In the genomic region with DNA sequence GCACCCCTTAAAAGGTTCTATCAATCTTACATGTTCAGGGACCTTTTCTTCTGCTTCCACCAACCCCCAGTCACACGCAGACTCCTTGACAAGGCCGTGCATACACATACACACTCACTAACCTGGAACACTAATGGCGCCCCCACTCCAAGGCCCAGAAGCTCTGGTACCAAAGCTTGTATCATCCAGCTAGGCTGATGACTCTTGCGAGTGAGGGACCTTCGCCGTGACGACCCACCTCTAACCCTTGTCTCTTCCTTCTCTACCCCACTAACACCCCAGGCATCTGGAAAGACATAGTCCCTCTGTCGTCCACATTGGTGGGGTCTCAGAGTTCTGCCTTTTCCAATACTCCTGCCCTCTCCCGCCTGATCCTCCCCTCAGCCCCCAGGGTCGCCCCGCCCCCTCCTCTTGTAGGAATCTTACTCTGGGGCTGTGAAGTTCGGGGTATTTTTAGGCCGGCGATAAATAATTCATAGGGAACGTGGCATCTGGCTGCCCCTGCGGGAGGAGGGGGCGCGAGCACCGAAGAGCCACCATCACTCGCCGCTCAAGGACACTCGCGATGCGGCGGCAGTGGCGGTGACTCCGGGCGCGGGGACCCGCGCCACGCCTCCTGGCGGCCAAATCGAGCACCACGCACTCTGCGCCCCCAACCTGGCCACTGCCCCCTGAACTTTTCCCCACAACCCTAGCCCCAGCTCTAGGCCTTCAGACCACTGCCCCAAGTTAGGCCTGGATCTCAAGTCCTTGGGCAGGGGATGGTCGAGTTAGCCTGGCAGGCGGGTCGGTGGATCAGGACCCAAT, we compare ENCODE assay signal across 8 mouse cellular contexts. TPM values are rescaled to one million over a fixed set of nuclear protein-coding genes. Genes with fewer than 3 reads are reported as not detected.
DNase-seq lines count a peak whose midpoint lies in the region; ATAC-seq and TF ChIP-seq lines count a peak whose summit lies in the region.

No protein-coding gene starts in this region.

- no peaks in the 10 kb centered on the region for H3K36me3 ChIP-seq in kidney, adult 2 months (ENCODE audit: control insufficient read depth, insufficient read depth, low read length)
- H3K36me3 ChIP-seq in forebrain, embryonic 13.5 days (ENCODE audit: poor library complexity, severe bottlenecking) = peaks cover 18% of the 10 kb centered on the region
- peaks cover 19% of the 10 kb centered on the region for H3K36me3 ChIP-seq in limb, embryonic 15.5 days
- peaks cover 4% of the 10 kb centered on the region; the same call in 1 of the 2 replicates for H3K36me3 ChIP-seq in small intestine, adult 2 months (ENCODE audit: control insufficient read depth, insufficient read depth, low read length)

- DNase-seq in kidney, adult 2 months = no peak
- DNase-seq in kidney, adult 8-10 months = no peak
- peak; percentile 67 for DNase-seq in ZHBTc4 (ENCODE audit: low read depth, low spot score)
- no peak for DNase-seq in spleen, postnatal 36 days (ENCODE audit: low spot score in 2 of 2)
- DNase-seq in yolk sac, embryonic 10.5 days (ENCODE audit: low spot score) = no peak

- TF ChIP-seq POLR2A in kidney, adult 2 months (IDR thresholded peaks at IDR 0.05; ENCODE audit: low read depth, low read length) = no peak
- TF ChIP-seq POLR2A in small intestine, adult 2 months (IDR thresholded peaks at IDR 0.05; ENCODE audit: low read depth, low read length) = no peak

- WGBS in kidney, adult 2 months = 11% methylated on average over 39 of the region's 39 CpGs
- 6% methylated on average over 39 of the region's 39 CpGs for WGBS in forebrain, embryonic 13.5 days
- WGBS in limb, embryonic 15.5 days = 8% methylated on average over 39 of the region's 39 CpGs
- WGBS in small intestine, adult 2 months = 10% methylated on average over 39 of the region's 39 CpGs

- 0 out of 2 replicates have a peak overlapping the region, but pooled peaks have one; percentile 30 for H3K9ac ChIP-seq in forebrain, embryonic 13.5 days
- H3K9ac ChIP-seq in limb, embryonic 15.5 days = no peak overlapping the region

- peak; percentile 40 for TF ChIP-seq CTCF in kidney, adult 2 months (conservative IDR thresholded peaks at IDR 0.05; ENCODE audit: insufficient read depth, insufficient read length, low read depth, low read length)
- TF ChIP-seq CTCF in small intestine, adult 2 months (IDR thresholded peaks at IDR 0.05; ENCODE audit: extremely low read depth, insufficient read length, insufficient replicate concordance, low read depth, low read length) = peak; percentile 38; the same call in 1 of the 2 replicates

- no peaks in the 10 kb centered on the region for H3K4me1 ChIP-seq in kidney, adult 2 months (ENCODE audit: control insufficient read depth, insufficient read depth, low read length)
- peaks cover 25% of the 10 kb centered on the region for H3K4me1 ChIP-seq in forebrain, embryonic 13.5 days
- H3K4me1 ChIP-seq in limb, embryonic 15.5 days = peaks cover 23% of the 10 kb centered on the region
- H3K4me1 ChIP-seq in small intestine, adult 2 months (ENCODE audit: control insufficient read depth, insufficient read depth, insufficient read length, low read length) = peaks cover 4% of the 10 kb centered on the region; the same call in 1 of the 2 replicates

- no peak overlapping the region for H3K4me3 ChIP-seq in kidney, adult 2 months (ENCODE audit: insufficient read depth, low read depth, low read length)
- H3K4me3 ChIP-seq in forebrain, embryonic 13.5 days = peak overlapping the region; percentile 31
- H3K4me3 ChIP-seq in limb, embryonic 15.5 days = peak overlapping the region; percentile 22
- H3K4me3 ChIP-seq in small intestine, adult 2 months (ENCODE audit: low read depth, low read length) = no peak overlapping the region

- peaks cover 2% of the 10 kb centered on the region; the same call in 1 of the 2 replicates for H3K27me3 ChIP-seq in kidney, adult 2 months (replicated peaks; ENCODE audit: control insufficient read depth, insufficient read depth, low read length)
- H3K27me3 ChIP-seq in forebrain, embryonic 13.5 days = peaks cover 89% of the 10 kb centered on the region
- peaks cover 96% of the 10 kb centered on the region for H3K27me3 ChIP-seq in limb, embryonic 15.5 days
- H3K27me3 ChIP-seq in small intestine, adult 2 months (ENCODE audit: control insufficient read depth, insufficient read depth, low read length) = peaks cover 43% of the 10 kb centered on the region

- no peaks in the 10 kb centered on the region for H3K9me3 ChIP-seq in forebrain, embryonic 13.5 days (replicated peaks)
- H3K9me3 ChIP-seq in limb, embryonic 15.5 days = no peaks in the 10 kb centered on the region

- peak overlapping the region; percentile 56 for H3K4me2 ChIP-seq in forebrain, embryonic 13.5 days
- peak overlapping the region; percentile 41 for H3K4me2 ChIP-seq in limb, embryonic 15.5 days

- 0 out of 2 replicates have a peak, but pooled peaks have one; percentile 25 for ATAC-seq in forebrain, embryonic 13.5 days
- ATAC-seq in limb, embryonic 15.5 days (ENCODE audit: insufficient number of reproducible peaks, low FRiP score, low TSS enrichment, low read depth) = no peak

- H3K27ac ChIP-seq in kidney, adult 2 months (ENCODE audit: insufficient read depth, low read depth, low read length) = no peak overlapping the region
- H3K27ac ChIP-seq in forebrain, embryonic 13.5 days = no peak overlapping the region
- H3K27ac ChIP-seq in limb, embryonic 15.5 days = no peak overlapping the region
- no peak overlapping the region for H3K27ac ChIP-seq in small intestine, adult 2 months (ENCODE audit: insufficient read depth, low read depth, low read length)

RNA-seq across cellular contexts. Expression of a gene that starts 2.0 kb away (rescaled TPM):
- polyA plus RNA-seq in kidney, adult 2 months (2012; rRNA removed) = 0.34 and 0.42 TPM in 2 replicates
- polyA plus RNA-seq in forebrain, embryonic 13.5 days (2015; fragmentation: Nextera tagmentation; extraction: Ambion mirVana) = 0.04 TPM in 1 of 2 replicates, not detected in the other
- polyA plus RNA-seq in limb, embryonic 15.5 days (2015; fragmentation: Nextera tagmentation; extraction: Ambion mirVana) = 0.05 TPM in 1 of 2 replicates, not detected in the other
- polyA plus RNA-seq in small intestine, adult 2 months (2012; rRNA removed) = 0.10 and 0.33 TPM in 2 replicates

RNA-seq across cellular contexts. Expression of a gene that starts 11.8 kb away (rescaled TPM):
- polyA plus RNA-seq in kidney, adult 2 months (2012; rRNA removed) = 18.0 and 21.0 TPM in 2 replicates
- polyA plus RNA-seq in forebrain, embryonic 13.5 days (2015; fragmentation: Nextera tagmentation; extraction: Ambion mirVana) = 19.7 and 20.5 TPM in 2 replicates
- 15.2 and 16.6 TPM in 2 replicates for polyA plus RNA-seq in limb, embryonic 15.5 days (2015; fragmentation: Nextera tagmentation; extraction: Ambion mirVana)
- 7.8 and 12.2 TPM in 2 replicates for polyA plus RNA-seq in small intestine, adult 2 months (2012; rRNA removed)

RNA-seq across cellular contexts. Expression of a gene that starts 32.4 kb away (rescaled TPM):
- polyA plus RNA-seq in kidney, adult 2 months (2012; rRNA removed) = 14.0 and 18.1 TPM in 2 replicates
- 0.23 and 0.39 TPM in 2 replicates for polyA plus RNA-seq in forebrain, embryonic 13.5 days (2015; fragmentation: Nextera tagmentation; extraction: Ambion mirVana)
- 0.16 and 0.24 TPM in 2 replicates for polyA plus RNA-seq in limb, embryonic 15.5 days (2015; fragmentation: Nextera tagmentation; extraction: Ambion mirVana)
- 0.71 and 1.4 TPM in 2 replicates for polyA plus RNA-seq in small intestine, adult 2 months (2012; rRNA removed)

RNA-seq across cellular contexts. Expression of a gene that starts 41.9 kb away (rescaled TPM):
- not detected in 2 replicates for polyA plus RNA-seq in kidney, adult 2 months (2012; rRNA removed)
- not detected in 2 replicates for polyA plus RNA-seq in forebrain, embryonic 13.5 days (2015; fragmentation: Nextera tagmentation; extraction: Ambion mirVana)
- 0.31 TPM in 1 of 2 replicates, not detected in the other for polyA plus RNA-seq in limb, embryonic 15.5 days (2015; fragmentation: Nextera tagmentation; extraction: Ambion mirVana)
- polyA plus RNA-seq in small intestine, adult 2 months (2012; rRNA removed) = 0.08 and 1.3 TPM in 2 replicates

RNA-seq across cellular contexts. Expression of a gene that starts 56.8 kb away (rescaled TPM):
- polyA plus RNA-seq in kidney, adult 2 months (2012; rRNA removed) = 0.04 and 0.05 TPM in 2 replicates
- polyA plus RNA-seq in forebrain, embryonic 13.5 days (2015; fragmentation: Nextera tagmentation; extraction: Ambion mirVana) = not detected in 2 replicates
- 0.04 TPM in 1 of 2 replicates, not detected in the other for polyA plus RNA-seq in limb, embryonic 15.5 days (2015; fragmentation: Nextera tagmentation; extraction: Ambion mirVana)
- polyA plus RNA-seq in small intestine, adult 2 months (2012; rRNA removed) = 0.05 and 0.08 TPM in 2 replicates

Comparison
In these comparisons a context has a peak if more than half of its experiments do, and no peak if none do; other contexts are left out.
1. H3K4me3 ChIP-seq: peak in forebrain, embryonic 13.5 days (single experiment) and limb, embryonic 15.5 days (single experiment); none in kidney, adult 2 months (single experiment) and small intestine, adult 2 months (single experiment).